7 mouse cellular contexts compared by ENCODE assay signal in genomic region chr14:52013021-52013610, GRCm38 (mm10). TPM values are rescaled to one million over a fixed set of nuclear protein-coding genes. Genes with fewer than 3 reads are reported as not detected.
A peak's percentile ranks its signal among the peaks of the same experiment; 100 is the strongest.
DNase-seq lines count a peak whose midpoint lies in the region; ATAC-seq and TF ChIP-seq lines count a peak whose summit lies in the region.

No protein-coding gene starts in this region.

- peaks cover 5% of the 10 kb centered on the region for H3K36me3 ChIP-seq in forebrain, embryonic 11.5 days (ENCODE audit: control insufficient read depth, insufficient read depth, low read length)
- peaks cover 13% of the 10 kb centered on the region for H3K36me3 ChIP-seq in intestine, embryonic 14.5 days (ENCODE audit: control insufficient read depth, insufficient read depth, low read length)
- peaks cover 14% of the 10 kb centered on the region for H3K36me3 ChIP-seq in neural tube, embryonic 13.5 days

- no peaks in the 10 kb centered on the region for H3K9me3 ChIP-seq in forebrain, embryonic 11.5 days (ENCODE audit: control insufficient read depth, low read length)
- no peaks in the 10 kb centered on the region for H3K9me3 ChIP-seq in intestine, embryonic 14.5 days (ENCODE audit: control insufficient read depth, low read length)
- H3K9me3 ChIP-seq in neural tube, embryonic 13.5 days: no peaks in the 10 kb centered on the region

- no peaks in the 10 kb centered on the region for H3K27me3 ChIP-seq in forebrain, embryonic 11.5 days (ENCODE audit: control insufficient read depth, insufficient read depth, low read length)
- no peaks in the 10 kb centered on the region for H3K27me3 ChIP-seq in intestine, embryonic 14.5 days (replicated peaks; ENCODE audit: control insufficient read depth, insufficient read depth, low read length)
- no peaks in the 10 kb centered on the region for H3K27me3 ChIP-seq in neural tube, embryonic 13.5 days

- no peak for ATAC-seq in forebrain, embryonic 11.5 days (replicated peaks; ENCODE audit: low FRiP score)
- ATAC-seq in intestine, embryonic 14.5 days (replicated peaks; ENCODE audit: low FRiP score, low TSS enrichment, low read depth): no peak
- no peak for ATAC-seq in neural tube, embryonic 13.5 days (ENCODE audit: low read depth)

- H3K4me3 ChIP-seq in layer of hippocampus, adult 2 months: no peak overlapping the region
- peak overlapping the region; percentile 82 for H3K4me3 ChIP-seq in forebrain, embryonic 11.5 days (ENCODE audit: low read depth, low read length)
- peak overlapping the region; percentile 55 for H3K4me3 ChIP-seq in intestine, embryonic 14.5 days (ENCODE audit: low read depth, low read length)
- peak overlapping the region; percentile 64 for H3K4me3 ChIP-seq in neural tube, embryonic 13.5 days

- peak overlapping the region; percentile 96 for H3K9ac ChIP-seq in forebrain, embryonic 11.5 days (ENCODE audit: low read length)
- H3K9ac ChIP-seq in intestine, embryonic 14.5 days (ENCODE audit: low read length): peak overlapping the region; percentile 76
- H3K9ac ChIP-seq in neural tube, embryonic 13.5 days: peak overlapping the region; percentile 91

- H3K27ac ChIP-seq in layer of hippocampus, adult 2 months: peak overlapping the region; percentile 84
- peak overlapping the region; percentile 100 for H3K27ac ChIP-seq in forebrain, embryonic 11.5 days (ENCODE audit: low read depth, low read length)
- peak overlapping the region; percentile 90 for H3K27ac ChIP-seq in intestine, embryonic 14.5 days (ENCODE audit: low read depth)
- peak overlapping the region; percentile 98 for H3K27ac ChIP-seq in neural tube, embryonic 13.5 days (replicated peaks)

- no peak for DNase-seq in layer of hippocampus, adult 2 months (ENCODE audit: low spot score in 2 of 2)
- DNase-seq in layer of hippocampus, adult 8-10 months (ENCODE audit: low spot score in 2 of 2): no peak
- no peak for DNase-seq in forebrain, embryonic 11.5 days (ENCODE audit: low spot score)
- DNase-seq in intestine, embryonic 14.5 days (ENCODE audit: low spot score): no peak
- DNase-seq in adrenal gland, postnatal 10 days: no peak
- DNase-seq in layer of hippocampus, adult 9-10 months (ENCODE audit: low spot score): no peak

- 11% methylated on average over 8 of the region's 8 CpGs for WGBS in forebrain, embryonic 11.5 days
- WGBS in intestine, embryonic 14.5 days: 54% methylated on average over 8 of the region's 8 CpGs
- 18% methylated on average over 8 of the region's 8 CpGs for WGBS in neural tube, embryonic 13.5 days

- H3K4me2 ChIP-seq in forebrain, embryonic 11.5 days (ENCODE audit: low read depth, low read length, severe bottlenecking): peak overlapping the region; percentile 76
- H3K4me2 ChIP-seq in intestine, embryonic 14.5 days (ENCODE audit: low read length): peak overlapping the region; percentile 88
- H3K4me2 ChIP-seq in neural tube, embryonic 13.5 days: peak overlapping the region; percentile 72

- H3K4me1 ChIP-seq in forebrain, embryonic 11.5 days (replicated peaks; ENCODE audit: control insufficient read depth, insufficient read depth, low read length): peaks cover 49% of the 10 kb centered on the region
- peaks cover 44% of the 10 kb centered on the region for H3K4me1 ChIP-seq in intestine, embryonic 14.5 days (replicated peaks; ENCODE audit: control insufficient read depth, insufficient read depth, low read length)
- peaks cover 80% of the 10 kb centered on the region for H3K4me1 ChIP-seq in neural tube, embryonic 13.5 days (replicated peaks)

- no peak for TF ChIP-seq CTCF in layer of hippocampus, adult 2 months (conservative IDR thresholded peaks at IDR 0.05)

RNA-seq across cellular contexts. Expression of gene Tmem253, which starts 2.3 kb away (rescaled TPM):
- total RNA-seq in layer of hippocampus, adult 2 months (2021): 1 to 10 TPM in 1 of 2 experiments, under 1 TPM in 1; 0.34 to 1.4 TPM
- 1 to 10 TPM in 2 of 4 experiments, under 1 TPM in 2; 0.74 to 1.7 (median 0.91) TPM for total RNA-seq in layer of hippocampus, adult 8-10 months (2022)
- 0.92 and 0.95 TPM in 2 replicates for polyA plus RNA-seq in forebrain, embryonic 11.5 days (2014; fragmentation: Nextera tagmentation; extraction: Ambion mirVana)
- polyA plus RNA-seq in intestine, embryonic 14.5 days (2014; fragmentation: Nextera tagmentation; extraction: Ambion mirVana): 6.8 and 8.5 TPM in 2 replicates
- polyA plus RNA-seq in neural tube, embryonic 13.5 days (2015; fragmentation: Nextera tagmentation; extraction: Ambion mirVana): not detected in 2 replicates
- 1 to 10 TPM; 4.8 to 7.0 TPM for total RNA-seq in adrenal gland, postnatal 10 days (2021)

RNA-seq across cellular contexts. Expression of gene Zfp219, which starts 7.4 kb away (rescaled TPM):
- total RNA-seq in layer of hippocampus, adult 2 months (2021): 10 to 100 TPM; 46.5 to 46.8 TPM
- total RNA-seq in layer of hippocampus, adult 8-10 months (2022): 10 to 100 TPM; 45.7 to 46.6 (median 45.8) TPM
- polyA plus RNA-seq in forebrain, embryonic 11.5 days (2014; fragmentation: Nextera tagmentation; extraction: Ambion mirVana): 105 and 116 TPM in 2 replicates
- polyA plus RNA-seq in intestine, embryonic 14.5 days (2014; fragmentation: Nextera tagmentation; extraction: Ambion mirVana): 31.9 and 34.0 TPM in 2 replicates
- 32.3 and 32.5 TPM in 2 replicates for polyA plus RNA-seq in neural tube, embryonic 13.5 days (2015; fragmentation: Nextera tagmentation; extraction: Ambion mirVana)
- total RNA-seq in adrenal gland, postnatal 10 days (2021): 10 to 100 TPM; 54.6 to 59.2 TPM

RNA-seq across cellular contexts. Expression of gene Arhgef40, which starts 28.6 kb away (rescaled TPM):
- 10 to 100 TPM; 27.9 to 32.2 TPM for total RNA-seq in layer of hippocampus, adult 2 months (2021)
- total RNA-seq in layer of hippocampus, adult 8-10 months (2022): 10 to 100 TPM; 30.3 to 40.9 (median 34.5) TPM
- polyA plus RNA-seq in forebrain, embryonic 11.5 days (2014; fragmentation: Nextera tagmentation; extraction: Ambion mirVana): 93.3 and 99.7 TPM in 2 replicates
- 80.8 and 86.3 TPM in 2 replicates for polyA plus RNA-seq in intestine, embryonic 14.5 days (2014; fragmentation: Nextera tagmentation; extraction: Ambion mirVana)
- polyA plus RNA-seq in neural tube, embryonic 13.5 days (2015; fragmentation: Nextera tagmentation; extraction: Ambion mirVana): 69.0 and 72.9 TPM in 2 replicates
- 10 to 100 TPM; 60.8 to 78.7 TPM for total RNA-seq in adrenal gland, postnatal 10 days (2021)

RNA-seq across cellular contexts. Expression of gene Olfr221, which starts 29.1 kb away (rescaled TPM):
- total RNA-seq in layer of hippocampus, adult 2 months (2021): not detected
- not detected for total RNA-seq in layer of hippocampus, adult 8-10 months (2022)
- not detected in 2 replicates for polyA plus RNA-seq in forebrain, embryonic 11.5 days (2014; fragmentation: Nextera tagmentation; extraction: Ambion mirVana)
- not detected in 2 replicates for polyA plus RNA-seq in intestine, embryonic 14.5 days (2014; fragmentation: Nextera tagmentation; extraction: Ambion mirVana)
- not detected in 2 replicates for polyA plus RNA-seq in neural tube, embryonic 13.5 days (2015; fragmentation: Nextera tagmentation; extraction: Ambion mirVana)
- total RNA-seq in adrenal gland, postnatal 10 days (2021): not detected
